Mouse (Mus musculus): ENCODE measurements around the gene Fbxl17. TPM values are rescaled to one million over a fixed set of nuclear protein-coding genes. Genes with fewer than 3 reads are reported as not detected.

Fbxl17 gene
- polyA plus RNA-seq, 1 experiment from 2014 or later, result 7.7 TPM

GRCm38 (mm10) chr17:63421864-63422263, 78.0 kb downstream of the Fbxl17 start:
- no peak overlapping the region for H3K4me3 ChIP-seq
- H3K27ac ChIP-seq, result no peak overlapping the region
- 0 out of 2 replicates have a peak, but pooled peaks cover 4% of the 10 kb centered on the region for H3K9me3 ChIP-seq
- H3K36me3 ChIP-seq, result 0 out of 2 replicates have a peak, but pooled peaks cover 4% of the 10 kb centered on the region
- H3K27me3 ChIP-seq, result no peaks in the 10 kb centered on the region
- peaks cover 4% of the 10 kb centered on the region; the same call in 1 of the 2 replicates for H3K4me1 ChIP-seq
- no peak overlapping the region for H3K9ac ChIP-seq
- no peak for ATAC-seq (ENCODE audit: insufficient number of reproducible peaks, insufficient read depth, low FRiP score, low TSS enrichment, low read depth)
- no peak overlapping the region for H3K4me2 ChIP-seq
- WGBS, result 65% methylated on average over 2 of the region's 2 CpGs

- no peaks in the 10 kb centered on the region for H3K27me3 ChIP-seq
- no peak overlapping the region for H3K4me3 ChIP-seq
- H3K36me3 ChIP-seq, result 0 out of 2 replicates have a peak, but pooled peaks cover 4% of the 10 kb centered on the region
- H3K4me2 ChIP-seq, result no peak overlapping the region
- peaks cover 4% of the 10 kb centered on the region; the same call in 1 of the 2 replicates for H3K4me1 ChIP-seq
- H3K27ac ChIP-seq, result no peak overlapping the region
- WGBS, result 92% methylated on average over 6 of the region's 6 CpGs
- H3K9me3 ChIP-seq, result 0 out of 2 replicates have a peak, but pooled peaks cover 4% of the 10 kb centered on the region
- ATAC-seq (ENCODE audit: insufficient number of reproducible peaks, insufficient read depth, low FRiP score, low TSS enrichment, low read depth), result no peak
- H3K9ac ChIP-seq, result no peak overlapping the region
These were observed 80.3 kb downstream of the Fbxl17 start for GRCm38 (mm10) chr17:63419503-63419902.

GRCm38 (mm10) chr17:63413973-63414580, 85.7 kb downstream of the Fbxl17 start:
- Histone ChIP-seq H3K9ac (no peak overlapping the region), H3K4me3 (no peak overlapping the region), H3K4me1 (no peaks in the 10 kb centered on the region), H3K4me2 (no peak overlapping the region), H3K36me3 (peaks cover 7% of the 10 kb centered on the region; the same call in 1 of the 2 replicates), H3K9me3 (peaks cover 6% of the 10 kb centered on the region; the same call in 1 of the 2 replicates), H3K27ac (no peak overlapping the region), H3K27me3 (no peaks in the 10 kb centered on the region)
- WGBS, result 89% methylated on average over 1 of the region's 1 CpGs
- ATAC-seq (ENCODE audit: insufficient number of reproducible peaks, insufficient read depth, low FRiP score, low TSS enrichment, low read depth), result no peak

GRCm38 (mm10) chr17:63411564-63411963, 88.3 kb downstream of the Fbxl17 start:
- Histone ChIP-seq H3K9ac (no peak overlapping the region), H3K36me3 (peaks cover 7% of the 10 kb centered on the region; the same call in 1 of the 2 replicates), H3K4me2 (no peak overlapping the region), H3K4me1 (peaks cover 3% of the 10 kb centered on the region), H3K9me3 (peaks cover 6% of the 10 kb centered on the region; the same call in 1 of the 2 replicates), H3K27ac (no peak overlapping the region), H3K4me3 (no peak overlapping the region), H3K27me3 (no peaks in the 10 kb centered on the region)
- WGBS, result 63% methylated on average over 3 of the region's 3 CpGs
- no peak for ATAC-seq (ENCODE audit: insufficient number of reproducible peaks, insufficient read depth, low FRiP score, low TSS enrichment, low read depth)

- Histone ChIP-seq H3K4me3 (no peak overlapping the region), H3K27me3 (no peaks in the 10 kb centered on the region), H3K9me3 (peaks cover 6% of the 10 kb centered on the region; the same call in 1 of the 2 replicates), H3K4me1 (peaks cover 14% of the 10 kb centered on the region), H3K4me2 (no peak overlapping the region), H3K27ac (no peak overlapping the region), H3K9ac (no peak overlapping the region), H3K36me3 (peaks cover 7% of the 10 kb centered on the region; the same call in 1 of the 2 replicates)
- no peak for ATAC-seq (ENCODE audit: insufficient number of reproducible peaks, insufficient read depth, low FRiP score, low TSS enrichment, low read depth)
- WGBS, result 92% methylated on average over 2 of the region's 2 CpGs
These were observed 89.7 kb downstream of the Fbxl17 start for GRCm38 (mm10) chr17:63410101-63410500.

GRCm38 (mm10) chr17:63405955-63406354, 93.9 kb downstream of the Fbxl17 start:
- Histone ChIP-seq H3K4me2 (no peak overlapping the region), H3K27ac (no peak overlapping the region)
- 30% methylated on average over 4 of the region's 4 CpGs for WGBS

GRCm38 (mm10) chr17:63405471-63405870, 94.3 kb downstream of the Fbxl17 start:
- no peak overlapping the region for H3K27ac ChIP-seq
- no peaks in the 10 kb centered on the region for H3K27me3 ChIP-seq
- no peak overlapping the region for H3K4me3 ChIP-seq
- H3K36me3 ChIP-seq, result no peaks in the 10 kb centered on the region
- no peak for ATAC-seq (ENCODE audit: insufficient number of reproducible peaks, insufficient read depth, low FRiP score, low TSS enrichment, low read depth)
- 72% methylated on average over 4 of the region's 4 CpGs for WGBS
- H3K9me3 ChIP-seq, result no peaks in the 10 kb centered on the region
- no peak overlapping the region for H3K4me2 ChIP-seq
- peaks cover 28% of the 10 kb centered on the region for H3K4me1 ChIP-seq
- no peak overlapping the region for H3K9ac ChIP-seq

More at GRCm38 (mm10) chr17:63405955-63406354, 93.9 kb downstream of the Fbxl17 start:
- peaks cover 28% of the 10 kb centered on the region for H3K4me1 ChIP-seq
- H3K27me3 ChIP-seq, result no peaks in the 10 kb centered on the region
- no peaks in the 10 kb centered on the region for H3K36me3 ChIP-seq
- no peak overlapping the region for H3K4me3 ChIP-seq
- H3K9me3 ChIP-seq, result no peaks in the 10 kb centered on the region
- ATAC-seq (ENCODE audit: insufficient number of reproducible peaks, insufficient read depth, low FRiP score, low TSS enrichment, low read depth), result no peak
- no peak overlapping the region for H3K9ac ChIP-seq

GRCm38 (mm10) chr17:63404968-63405367, 94.8 kb downstream of the Fbxl17 start:
- no peaks in the 10 kb centered on the region for H3K36me3 ChIP-seq
- 55% methylated on average over 2 of the region's 2 CpGs for WGBS
- no peak overlapping the region for H3K27ac ChIP-seq
- peaks cover 28% of the 10 kb centered on the region for H3K4me1 ChIP-seq
- no peaks in the 10 kb centered on the region for H3K27me3 ChIP-seq
- ATAC-seq (ENCODE audit: insufficient number of reproducible peaks, insufficient read depth, low FRiP score, low TSS enrichment, low read depth), result no peak
- no peak overlapping the region for H3K4me3 ChIP-seq
- H3K9ac ChIP-seq, result no peak overlapping the region
- H3K9me3 ChIP-seq, result no peaks in the 10 kb centered on the region
- no peak overlapping the region for H3K4me2 ChIP-seq

- no peak for ATAC-seq (ENCODE audit: insufficient number of reproducible peaks, insufficient read depth, low FRiP score, low TSS enrichment, low read depth)
- no peak overlapping the region for H3K4me2 ChIP-seq
- H3K4me3 ChIP-seq, result no peak overlapping the region
These were observed 95.9 kb downstream of the Fbxl17 start for GRCm38 (mm10) chr17:63403801-63404415.

GRCm38 (mm10) chr17:63402741-63403681, 96.8 kb downstream of the Fbxl17 start:
- H3K27me3 ChIP-seq, result no peaks in the 10 kb centered on the region
- H3K4me2 ChIP-seq, result no peak overlapping the region
- no peaks in the 10 kb centered on the region for H3K36me3 ChIP-seq
- ATAC-seq (ENCODE audit: insufficient number of reproducible peaks, insufficient read depth, low FRiP score, low TSS enrichment, low read depth), result no peak
- H3K4me3 ChIP-seq, result no peak overlapping the region
- no peak overlapping the region for H3K9ac ChIP-seq
- peaks cover 28% of the 10 kb centered on the region for H3K4me1 ChIP-seq
- 74% methylated on average over 13 of the region's 13 CpGs for WGBS
- H3K9me3 ChIP-seq, result no peaks in the 10 kb centered on the region
- H3K27ac ChIP-seq, result no peak overlapping the region; the same call in 1 of the 2 replicates

More at GRCm38 (mm10) chr17:63403801-63404415, 95.9 kb downstream of the Fbxl17 start:
- Histone ChIP-seq H3K36me3 (no peaks in the 10 kb centered on the region), H3K9me3 (no peaks in the 10 kb centered on the region), H3K27me3 (no peaks in the 10 kb centered on the region), H3K27ac (no peak overlapping the region), H3K9ac (no peak overlapping the region), H3K4me1 (peaks cover 28% of the 10 kb centered on the region)

- Histone ChIP-seq H3K4me2 (no peak overlapping the region), H3K4me1 (peaks cover 28% of the 10 kb centered on the region), H3K9me3 (no peaks in the 10 kb centered on the region), H3K9ac (no peak overlapping the region), H3K4me3 (no peak overlapping the region), H3K36me3 (no peaks in the 10 kb centered on the region), H3K27ac (no peak overlapping the region), H3K27me3 (no peaks in the 10 kb centered on the region)
- no peak for ATAC-seq (ENCODE audit: insufficient number of reproducible peaks, insufficient read depth, low FRiP score, low TSS enrichment, low read depth)
- WGBS, result 64% methylated on average over 3 of the region's 3 CpGs
These were observed 97.6 kb downstream of the Fbxl17 start for GRCm38 (mm10) chr17:63402170-63402569.

Measured in embryonic facial prominence, embryonic 13.5 days (tissue).